Mouse (Mus musculus): ENCODE data around the gene Ino80. TPM values are rescaled to one million over a fixed set of nuclear protein-coding genes. Genes with fewer than 3 reads are reported as not detected.

Gene Ino80
- polyA plus RNA-seq, 2 experiments from 2014 or later = 7.0 to 7.1 TPM

Other genes with a start within 250 kb of the Ino80 start
- gene Ppp1r14d, start 247.8 kb downstream of the Ino80 start, polyA plus RNA-seq (2017; shearing (Covaris generic)) = not detected
- not detected for gene Spint1, start 240.3 kb downstream of the Ino80 start, polyA plus RNA-seq (2017; shearing (Covaris generic))
- not detected for gene Rhov, start 206.4 kb downstream of the Ino80 start, polyA plus RNA-seq (2017; shearing (Covaris generic))
- gene Vps18, start 188.9 kb downstream of the Ino80 start, polyA plus RNA-seq (2017; shearing (Covaris generic)) = 1 to 10 TPM; 4.7 to 7.1 TPM
- not detected for gene Dll4, start 151.9 kb downstream of the Ino80 start, polyA plus RNA-seq (2017; shearing (Covaris generic))
- gene Chac1, start 126.5 kb downstream of the Ino80 start, polyA plus RNA-seq (2017; shearing (Covaris generic)) = not detected
- under 1 TPM in 1 of 2 experiments, not detected in 1; 0.11 TPM for gene Exd1, start 69.9 kb upstream of the Ino80 start, polyA plus RNA-seq (2017; shearing (Covaris generic))
- gene Chp1, start 70.0 kb upstream of the Ino80 start, polyA plus RNA-seq (2017; shearing (Covaris generic)) = 10 to 100 TPM; 84.5 to 98.6 TPM
- 10 to 100 TPM; 39.2 to 40.2 TPM for gene Nusap1, start 140.6 kb upstream of the Ino80 start, polyA plus RNA-seq (2017; shearing (Covaris generic))
- 10 to 100 TPM in 1 of 2 experiments, 1 to 10 TPM in 1; 7.9 to 10.1 TPM for gene Oip5, start 140.8 kb upstream of the Ino80 start, polyA plus RNA-seq (2017; shearing (Covaris generic))
- 10 to 100 TPM; 24.0 to 29.3 TPM for gene Ndufaf1, start 185.1 kb upstream of the Ino80 start, polyA plus RNA-seq (2017; shearing (Covaris generic))
- 10 to 100 TPM; 32.4 to 44.1 TPM for gene Rtf1, start 197.4 kb upstream of the Ino80 start, polyA plus RNA-seq (2017; shearing (Covaris generic))